Mouse (Mus musculus): ENCODE measurements around the gene Cubn. TPM values are rescaled to one million over a fixed set of nuclear protein-coding genes. Genes with fewer than 3 reads are reported as not detected.

The Cubn gene
- 0.23 TPM for polyA plus RNA-seq (2012; fragmentation: generic; extraction: Trizol)

DNA sequence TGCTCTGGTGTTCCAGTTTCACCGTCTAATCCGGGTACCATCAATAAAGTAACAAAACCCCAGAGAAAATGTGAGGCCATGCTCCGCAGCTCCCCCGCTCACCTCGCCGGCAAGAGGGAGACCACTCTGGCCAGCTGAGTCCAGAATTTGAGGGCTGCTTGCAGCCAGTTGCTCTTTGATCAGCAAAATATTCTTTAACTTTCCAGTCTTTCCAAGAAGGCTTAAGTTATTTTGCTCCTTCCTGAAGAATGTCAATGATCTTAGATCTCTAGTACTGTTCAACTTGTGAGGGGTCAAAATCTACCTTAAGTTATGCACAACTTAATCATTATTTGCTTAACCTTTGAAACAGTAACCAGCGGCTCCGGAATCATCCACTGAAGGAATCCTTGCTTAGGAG, at the start of gene Cubn:
Gene Cubn (minus strand): TSS at position 80 of the 400 bp plus-strand sequence.
- Histone ChIP-seq H3K4me2 (ENCODE audit: low read depth) (no peak within 1 kb of the TSS), H3K4me3 (no peak within 1 kb of the TSS), H3ac (ENCODE audit: control insufficient read depth, insufficient read length) (no peak within 1 kb of the TSS), H3K27me3 (ENCODE audit: control insufficient read depth, insufficient read depth, insufficient read length) (no peaks in the 10 kb centered on the region), H3K36me3 (ENCODE audit: control insufficient read depth, insufficient read depth) (no peaks in the 10 kb centered on the region), H3K79me2 (ENCODE audit: control insufficient read depth, insufficient read depth) (no peaks in the 10 kb centered on the region)
- TF ChIP-seq MYOD1 (IDR thresholded peaks at IDR 0.05; ENCODE audit: control insufficient read depth in 1 of 3, insufficient read length in 2 of 3, low read depth in 2 of 3) (no peak), MYOG (IDR thresholded peaks at IDR 0.05; ENCODE audit: control insufficient read depth in 1 of 3, insufficient read depth in 1 of 3, insufficient read length in 2 of 3, low read depth in 2 of 3) (no peak), MAX (IDR thresholded peaks at IDR 0.05; ENCODE audit: low read depth) (no peak), USF1 (IDR thresholded peaks at IDR 0.05; ENCODE audit: low read depth) (no peak), REST (IDR thresholded peaks at IDR 0.05; ENCODE audit: insufficient read depth, insufficient read length) (no peak), TCF3 (IDR thresholded peaks at IDR 0.05; ENCODE audit: insufficient read length, low read depth) (no peak), SRF (IDR thresholded peaks at IDR 0.05; ENCODE audit: control insufficient read depth, insufficient read length, low read depth) (no peak)

GRCm38 (mm10) chr2:13539860-13540259, 48.2 kb upstream of the Cubn start:
- Histone ChIP-seq H3K4me3 (no peak overlapping the region), H3ac (ENCODE audit: control insufficient read depth, insufficient read length) (no peak overlapping the region), H3K4me2 (ENCODE audit: low read depth) (peak overlapping the region; percentile 33), H3K36me3 (ENCODE audit: control insufficient read depth, insufficient read depth) (no peaks in the 10 kb centered on the region), H3K27me3 (ENCODE audit: control insufficient read depth, insufficient read depth, insufficient read length) (no peaks in the 10 kb centered on the region), H3K79me2 (ENCODE audit: control insufficient read depth, insufficient read depth) (peaks cover 6% of the 10 kb centered on the region)
- no peak for TF ChIP-seq REST (IDR thresholded peaks at IDR 0.05; ENCODE audit: insufficient read depth, insufficient read length)
- no peak for TF ChIP-seq E2F4 (IDR thresholded peaks at IDR 0.05; ENCODE audit: insufficient read depth)
- TF ChIP-seq MYOD1 (IDR thresholded peaks at IDR 0.05; ENCODE audit: control insufficient read depth in 1 of 3, insufficient read length in 2 of 3, low read depth in 2 of 3) = no peak

DNA sequence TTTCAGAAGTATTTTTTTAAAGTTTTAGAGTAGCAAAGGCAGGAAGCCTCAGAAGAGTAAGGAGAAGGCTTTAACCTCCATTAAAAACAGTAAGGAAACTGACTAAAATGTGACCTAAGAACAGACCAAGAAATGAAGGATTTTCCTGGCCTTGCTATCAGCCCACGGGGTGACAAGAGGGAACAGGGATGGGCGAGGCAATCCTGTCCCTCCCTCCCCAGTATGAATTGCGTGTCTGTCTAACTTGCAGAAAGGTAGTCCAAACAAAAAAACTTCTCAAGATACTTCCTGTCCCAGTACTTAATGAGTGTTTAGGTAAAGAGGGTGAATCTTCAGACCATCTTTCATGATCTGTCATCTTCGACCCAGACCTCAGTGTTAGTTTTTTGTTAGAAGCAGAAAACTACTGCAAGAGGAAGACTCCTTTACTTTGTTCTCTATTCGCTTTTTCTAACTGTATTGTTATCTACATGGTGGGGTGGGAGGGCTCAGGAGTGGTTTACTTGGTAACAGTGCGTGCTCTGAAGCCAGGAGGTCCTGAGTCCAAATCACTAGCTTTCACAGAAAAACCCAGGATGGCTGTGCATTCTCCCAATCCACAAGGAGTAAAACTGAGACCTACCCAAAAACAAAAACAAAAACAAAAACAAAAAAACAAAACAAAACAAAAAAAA, 47.2 kb upstream of the Cubn start:
- Histone ChIP-seq H3K36me3 (ENCODE audit: control insufficient read depth, insufficient read depth) (no peaks in the 10 kb centered on the region), H3ac (ENCODE audit: control insufficient read depth, insufficient read length) (no peak overlapping the region), H3K4me2 (ENCODE audit: low read depth) (no peak overlapping the region), H3K79me2 (ENCODE audit: control insufficient read depth, insufficient read depth) (peaks cover 6% of the 10 kb centered on the region), H3K27me3 (ENCODE audit: control insufficient read depth, insufficient read depth, insufficient read length) (no peaks in the 10 kb centered on the region), H3K4me3 (no peak overlapping the region)
- no peak for TF ChIP-seq TCF12 (IDR thresholded peaks at IDR 0.05; ENCODE audit: insufficient read depth, poor library complexity, severe bottlenecking)
- no peak for TF ChIP-seq TCF3 (IDR thresholded peaks at IDR 0.05; ENCODE audit: insufficient read length, low read depth)
- no peak for TF ChIP-seq CEBPB (IDR thresholded peaks at IDR 0.05; ENCODE audit: insufficient read depth, poor library complexity, severe bottlenecking)
- no peak for TF ChIP-seq USF1 (IDR thresholded peaks at IDR 0.05; ENCODE audit: low read depth)
- TF ChIP-seq POLR2A (IDR thresholded peaks at IDR 0.05; ENCODE audit: insufficient read length, low read depth) = no peak
- TF ChIP-seq REST (IDR thresholded peaks at IDR 0.05; ENCODE audit: insufficient read depth, insufficient read length) = no peak
- no peak for TF ChIP-seq MAX (IDR thresholded peaks at IDR 0.05; ENCODE audit: low read depth)

- Histone ChIP-seq H3ac (ENCODE audit: control insufficient read depth, insufficient read length) (no peak overlapping the region), H3K79me2 (ENCODE audit: control insufficient read depth, insufficient read depth) (peaks cover 6% of the 10 kb centered on the region), H3K4me3 (no peak overlapping the region), H3K36me3 (ENCODE audit: control insufficient read depth, insufficient read depth) (no peaks in the 10 kb centered on the region), H3K4me2 (ENCODE audit: low read depth) (no peak overlapping the region), H3K27me3 (ENCODE audit: control insufficient read depth, insufficient read depth, insufficient read length) (no peaks in the 10 kb centered on the region)
- TF ChIP-seq REST (IDR thresholded peaks at IDR 0.05; ENCODE audit: insufficient read depth, insufficient read length) (no peak), CEBPB (IDR thresholded peaks at IDR 0.05; ENCODE audit: insufficient read depth, poor library complexity, severe bottlenecking) (no peak), TCF3 (IDR thresholded peaks at IDR 0.05; ENCODE audit: insufficient read length, low read depth) (no peak), MAX (IDR thresholded peaks at IDR 0.05; ENCODE audit: low read depth) (no peak), MYOG (IDR thresholded peaks at IDR 0.05; ENCODE audit: control insufficient read depth in 1 of 3, insufficient read depth in 1 of 3, insufficient read length in 2 of 3, low read depth in 2 of 3) (no peak), TCF12 (IDR thresholded peaks at IDR 0.05; ENCODE audit: insufficient read depth, poor library complexity, severe bottlenecking) (no peak), E2F4 (IDR thresholded peaks at IDR 0.05; ENCODE audit: insufficient read depth) (no peak), MYOD1 (IDR thresholded peaks at IDR 0.05; ENCODE audit: control insufficient read depth in 1 of 3, insufficient read length in 2 of 3, low read depth in 2 of 3) (no peak), USF1 (IDR thresholded peaks at IDR 0.05; ENCODE audit: low read depth) (no peak), POLR2A (IDR thresholded peaks at IDR 0.05; ENCODE audit: insufficient read length, low read depth) (no peak)
Measured at GRCm38 (mm10) chr2:13538258-13538657, 46.6 kb upstream of the Cubn start.

- no peak overlapping the region for H3K4me3 ChIP-seq
- no peak overlapping the region for H3K4me2 ChIP-seq (ENCODE audit: low read depth)
- H3ac ChIP-seq (ENCODE audit: control insufficient read depth, insufficient read length) = no peak overlapping the region
- H3K36me3 ChIP-seq (ENCODE audit: control insufficient read depth, insufficient read depth) = no peaks in the 10 kb centered on the region
- H3K79me2 ChIP-seq (ENCODE audit: control insufficient read depth, insufficient read depth) = peaks cover 1% of the 10 kb centered on the region
- H3K27me3 ChIP-seq (ENCODE audit: control insufficient read depth, insufficient read depth, insufficient read length) = no peaks in the 10 kb centered on the region
- TF ChIP-seq MAX (IDR thresholded peaks at IDR 0.05; ENCODE audit: low read depth) = no peak
- no peak for TF ChIP-seq TCF3 (IDR thresholded peaks at IDR 0.05; ENCODE audit: insufficient read length, low read depth)
- no peak for TF ChIP-seq SRF (IDR thresholded peaks at IDR 0.05; ENCODE audit: control insufficient read depth, insufficient read length, low read depth)
- no peak for TF ChIP-seq REST (IDR thresholded peaks at IDR 0.05; ENCODE audit: insufficient read depth, insufficient read length)
- TF ChIP-seq CEBPB (IDR thresholded peaks at IDR 0.05; ENCODE audit: insufficient read depth, poor library complexity, severe bottlenecking) = no peak
- TF ChIP-seq USF1 (IDR thresholded peaks at IDR 0.05; ENCODE audit: low read depth) = no peak
- no peak for TF ChIP-seq TCF12 (IDR thresholded peaks at IDR 0.05; ENCODE audit: insufficient read depth, poor library complexity, severe bottlenecking)
- no peak for TF ChIP-seq MYOG (IDR thresholded peaks at IDR 0.05; ENCODE audit: control insufficient read depth in 1 of 3, insufficient read depth in 1 of 3, insufficient read length in 2 of 3, low read depth in 2 of 3)
- no peak for TF ChIP-seq POLR2A (IDR thresholded peaks at IDR 0.05; ENCODE audit: insufficient read length, low read depth)
Measured at GRCm38 (mm10) chr2:13537733-13538132, 46.1 kb upstream of the Cubn start.
